Mouse (Mus musculus) forebrain, embryonic 16.5 days (tissue): ENCODE results near the gene Olfr1458. TPM values are rescaled to one million over a fixed set of nuclear protein-coding genes. Genes with fewer than 3 reads are reported as not detected.

Source experiments
- ATAC-seq: fragments of 200-750 bp; cut with Nextera tagmentation; 2 replicates; pipeline ENCODE4 v1.8.0; 2017; ENCODE audit warnings: mild to moderate bottlenecking, moderate library complexity
- H3K27ac ChIP-seq: fragments of 300-500 bp; sonication (generic); 2 replicates; pipeline ENCODE4 v1.5.1; 2014; ENCODE audit warnings: low read length, control low read depth
- H3K27me3 ChIP-seq: fragments of 300-500 bp; sonication (generic); replicated peaks from 2 replicates; pipeline ENCODE4 v1.6.1; 2014; ENCODE audit warnings: low read length; ENCODE audit not compliant: control insufficient read depth, insufficient read depth
- H3K36me3 ChIP-seq: fragments of 300-500 bp; sonication (generic); 2 replicates; pipeline ENCODE4 v1.6.1; 2014; ENCODE audit not compliant: control insufficient read depth, insufficient read depth
- H3K4me1 ChIP-seq: fragments of 300-500 bp; sonication (generic); replicated peaks from 2 replicates; pipeline ENCODE4 v1.6.1; 2014; ENCODE audit warnings: low read length; ENCODE audit not compliant: control insufficient read depth, insufficient read depth
- H3K4me2 ChIP-seq: fragments of 300-500 bp; sonication (generic); 2 replicates; pipeline ENCODE4 v1.6.1; 2014; ENCODE audit warnings: mild to moderate bottlenecking, low read length, control low read depth
- H3K4me3 ChIP-seq: fragments of 300-500 bp; sonication (generic); replicated peaks from 2 replicates; pipeline ENCODE4 v1.5.1; 2014; ENCODE audit warnings: mild to moderate bottlenecking, low read length, control low read depth
- H3K9ac ChIP-seq: fragments of 300-500 bp; sonication (generic); replicated peaks from 2 replicates; pipeline ENCODE4 v1.6.1; 2014; ENCODE audit warnings: low read depth, low read length, control low read depth
- H3K9me3 ChIP-seq: fragments of 300-500 bp; sonication (generic); 2 replicates; pipeline ENCODE4 v1.6.1; 2016; ENCODE audit warnings: low read length; ENCODE audit not compliant: control insufficient read depth
- WGBS: fragments of 180-500 bp; shearing (Covaris S2); extraction: QIAGEN DNeasy Blood & Tissue Kit; methylation state at CpG from one replicate; pipeline ENCODE4 v1.1.7; 2014; 5-methylcytosine and 5-hydroxymethylcytosine counted together
- polyA plus RNA-seq: library from polyadenylated mRNA; unstranded; fragments of >200 nt; fragmentation: Nextera tagmentation; extraction: Ambion mirVana; gene quantifications from 2 replicates; pipeline ENCODE4 v1.2.1, GENCODE M21; 2015

The Olfr1458 gene
- polyA plus RNA-seq: not detected in 2 replicates

DNA sequence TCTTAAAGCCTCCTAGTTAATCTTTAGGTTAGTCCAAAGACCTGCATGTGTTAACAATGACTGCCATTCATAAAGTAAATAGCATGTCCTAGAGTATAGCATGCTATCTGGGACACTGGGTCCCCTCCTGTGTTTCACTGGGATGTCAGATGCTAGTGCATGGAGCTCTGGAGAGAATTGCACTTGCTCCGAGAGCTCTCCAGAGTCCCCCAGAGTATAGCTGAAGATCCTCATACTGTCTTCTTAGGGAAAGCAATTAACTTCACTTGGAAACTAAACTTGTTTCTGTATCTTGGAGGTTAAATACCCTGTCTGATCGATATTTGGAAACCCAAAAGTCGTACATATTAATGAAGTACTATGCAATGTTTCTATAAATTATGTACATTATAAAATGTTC lies at the start of gene Olfr1458:
Gene Olfr1458, minus strand, starts transcription at position 101 of the 400 bp plus-strand sequence.
- no peaks in the 10 kb centered on the region for H3K27me3 ChIP-seq
- no peak within 1 kb of the TSS for H3K4me3 ChIP-seq
- peaks cover 8% of the 10 kb centered on the region; the same call in 1 of the 2 replicates for H3K9me3 ChIP-seq
- no peak within 1 kb of the TSS for H3K4me2 ChIP-seq
- 82% methylated on average over 3 of the region's 3 CpGs for WGBS
- no peak for ATAC-seq
- H3K27ac ChIP-seq: no peak within 1 kb of the TSS
- no peaks in the 10 kb centered on the region for H3K36me3 ChIP-seq
- H3K9ac ChIP-seq: no peak within 1 kb of the TSS
- H3K4me1 ChIP-seq: no peaks in the 10 kb centered on the region

DNA sequence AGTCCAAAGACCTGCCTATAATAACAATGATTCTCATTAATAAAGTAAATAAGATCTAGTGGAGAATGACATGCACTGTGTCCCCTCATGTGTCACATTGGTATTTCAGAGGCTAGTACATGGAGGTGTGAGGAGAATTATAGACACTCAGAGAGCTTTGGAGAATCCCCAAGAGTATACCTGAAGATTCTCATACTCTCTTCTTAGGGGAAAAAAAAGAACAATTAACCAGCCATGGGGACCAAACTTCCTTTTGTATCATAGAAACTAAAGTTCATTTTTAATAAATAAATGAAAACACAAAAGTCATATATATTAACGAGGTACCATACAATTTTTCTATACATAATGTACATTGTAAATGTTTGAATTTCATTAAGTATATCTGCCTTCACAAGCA lies 42.9 kb upstream of the Olfr1458 start, which contains the start of gene Olfr1459:
Gene Olfr1459, minus strand, starts transcription at position 101 of the 400 bp plus-strand sequence.
- H3K4me3 ChIP-seq: no peak within 1 kb of the TSS
- WGBS: 80% methylated on average over 1 of the region's 1 CpGs

DNA sequence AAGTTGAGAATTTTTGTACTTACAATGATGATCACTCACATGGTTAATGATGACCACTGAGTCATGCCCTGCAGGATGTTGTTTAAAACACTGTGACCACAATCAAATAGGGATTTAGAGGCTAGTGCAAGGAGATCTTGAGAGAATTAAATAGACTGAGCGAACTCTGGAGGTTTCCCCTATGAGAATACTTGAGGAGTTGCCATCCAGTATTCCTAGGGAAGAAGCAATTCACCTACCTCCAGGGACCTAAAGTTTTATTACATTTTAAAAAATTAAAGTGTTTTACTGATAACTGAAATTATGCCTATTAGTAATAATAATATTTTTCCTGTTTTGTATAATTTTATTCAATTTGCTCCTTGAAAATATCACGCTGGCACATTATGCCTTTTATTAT lies 8.8 kb downstream of the Olfr1458 start, which contains the start of gene Olfr1457:
Gene Olfr1457, minus strand, starts transcription at position 101 of the 400 bp plus-strand sequence.
- 82% methylated on average over 2 of the region's 2 CpGs for WGBS

More for the DNA sequence above, 42.9 kb upstream of the Olfr1458 start, which contains the start of gene Olfr1459:
- Histone ChIP-seq H3K4me2 (no peak within 1 kb of the TSS), H3K9me3 (peaks cover 7% of the 10 kb centered on the region; the same call in 1 of the 2 replicates), H3K9ac (no peak within 1 kb of the TSS), H3K4me1 (no peaks in the 10 kb centered on the region), H3K27ac (no peak within 1 kb of the TSS), H3K27me3 (no peaks in the 10 kb centered on the region), H3K36me3 (no peaks in the 10 kb centered on the region)
- ATAC-seq: no peak

GRCm38 (mm10) chr19:13093908-13094307 lies 12.7 kb downstream of the Olfr1458 start:
- H3K4me2 ChIP-seq: no peak overlapping the region
- H3K27me3 ChIP-seq: no peaks in the 10 kb centered on the region
- H3K4me3 ChIP-seq: no peak overlapping the region
- H3K9me3 ChIP-seq: peaks cover 9% of the 10 kb centered on the region
- no peak overlapping the region for H3K9ac ChIP-seq
- H3K4me1 ChIP-seq: no peaks in the 10 kb centered on the region
- no peak overlapping the region for H3K27ac ChIP-seq
- no peak for ATAC-seq
- 86% methylated on average over 1 of the region's 1 CpGs for WGBS
- no peaks in the 10 kb centered on the region for H3K36me3 ChIP-seq

More for the DNA sequence above, 8.8 kb downstream of the Olfr1458 start, which contains the start of gene Olfr1457:
- H3K27ac ChIP-seq: no peak within 1 kb of the TSS
- no peak within 1 kb of the TSS for H3K9ac ChIP-seq
- no peaks in the 10 kb centered on the region for H3K4me1 ChIP-seq
- no peak within 1 kb of the TSS for H3K4me2 ChIP-seq
- no peak for ATAC-seq
- no peak within 1 kb of the TSS for H3K4me3 ChIP-seq
- H3K36me3 ChIP-seq: no peaks in the 10 kb centered on the region
- H3K27me3 ChIP-seq: no peaks in the 10 kb centered on the region
- H3K9me3 ChIP-seq: peaks cover 4% of the 10 kb centered on the region

DNA sequence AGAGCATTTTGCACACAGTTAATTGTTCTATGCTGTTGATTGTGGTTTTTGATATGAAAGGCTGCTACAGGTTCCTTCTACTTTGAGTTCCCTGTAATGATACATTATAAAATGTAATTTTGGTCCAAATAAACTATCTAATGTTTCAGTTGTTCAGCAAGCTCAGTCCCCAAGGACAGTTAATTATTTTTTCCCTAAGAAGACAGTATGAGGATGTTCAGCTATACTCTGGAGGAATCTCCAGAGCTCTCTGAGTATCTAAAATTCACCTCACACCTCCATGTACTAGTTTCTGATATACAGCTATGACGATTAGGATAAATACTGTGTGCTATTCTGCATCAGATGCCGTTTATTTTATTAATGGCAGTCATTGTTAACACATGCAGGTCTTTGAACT lies 46.3 kb downstream of the Olfr1458 start, which contains the start of gene Olfr1454:
Gene Olfr1454, plus strand, starts transcription at position 301 of the 400 bp plus-strand sequence.
- ATAC-seq: no peak
- WGBS: 64% methylated on average over 2 of the region's 2 CpGs

More for the DNA sequence above, 46.3 kb downstream of the Olfr1458 start, which contains the start of gene Olfr1454:
- H3K9ac ChIP-seq: no peak within 1 kb of the TSS
- no peaks in the 10 kb centered on the region for H3K27me3 ChIP-seq
- H3K4me1 ChIP-seq: no peaks in the 10 kb centered on the region
- 0 out of 2 replicates have a peak, but pooled peaks cover 1% of the 10 kb centered on the region for H3K9me3 ChIP-seq
- H3K4me2 ChIP-seq: no peak within 1 kb of the TSS
- H3K4me3 ChIP-seq: no peak within 1 kb of the TSS
- H3K27ac ChIP-seq: no peak within 1 kb of the TSS
- H3K36me3 ChIP-seq: no peaks in the 10 kb centered on the region

Other genes starting within 250 kb of the Olfr1458 start
- not detected in 2 replicates for gene Olfr1444, start 249.5 kb downstream of the Olfr1458 start, polyA plus RNA-seq
- not detected in 2 replicates for gene Olfr1445, start 222.9 kb downstream of the Olfr1458 start, polyA plus RNA-seq
- gene Olfr1446, start 213.3 kb downstream of the Olfr1458 start, polyA plus RNA-seq: not detected in 2 replicates
- not detected in 2 replicates for gene Olfr1447, start 203.0 kb downstream of the Olfr1458 start, polyA plus RNA-seq
- gene Olfr1448, start 182.4 kb downstream of the Olfr1458 start, polyA plus RNA-seq: not detected in 2 replicates
- gene Olfr1449, start 175.9 kb downstream of the Olfr1458 start, polyA plus RNA-seq: not detected in 2 replicates
- not detected in 2 replicates for gene Olfr1450, start 156.5 kb downstream of the Olfr1458 start, polyA plus RNA-seq
- gene Olfr1451, start 111.8 kb downstream of the Olfr1458 start, polyA plus RNA-seq: not detected in 2 replicates
- gene Olfr1453, start 78.4 kb downstream of the Olfr1458 start, polyA plus RNA-seq: not detected in 2 replicates
- not detected in 2 replicates for gene Olfr1454, start 46.2 kb downstream of the Olfr1458 start, polyA plus RNA-seq
- gene Olfr1457, start 8.9 kb downstream of the Olfr1458 start, polyA plus RNA-seq: not detected in 2 replicates
- 0.03 TPM in 1 of 2 replicates, not detected in the other for gene Olfr1459, start 42.8 kb upstream of the Olfr1458 start, polyA plus RNA-seq
- not detected in 2 replicates for gene Olfr1461, start 56.2 kb upstream of the Olfr1458 start, polyA plus RNA-seq
- gene Olfr1462, start 79.0 kb upstream of the Olfr1458 start, polyA plus RNA-seq: not detected in 2 replicates
- gene Olfr1463, start 124.6 kb upstream of the Olfr1458 start, polyA plus RNA-seq: not detected in 2 replicates
- not detected in 2 replicates for gene Olfr1465, start 208.8 kb upstream of the Olfr1458 start, polyA plus RNA-seq
- gene Olfr1466, start 232.1 kb upstream of the Olfr1458 start, polyA plus RNA-seq: not detected in 2 replicates